Mouse (Mus musculus) kidney, adult 2 months (tissue): ENCODE data around the gene Acbd6.

Experiments
- CTCF ChIP-seq: fragments of 200-500 bp; conservative IDR thresholded peaks from 2 replicates; pipeline ENCODE4 v1.5.1; 2011; ENCODE audit warnings: low read depth, mild to moderate bottlenecking, control low read depth, low read length, moderate library complexity, mixed read lengths; ENCODE audit not compliant: insufficient read depth, insufficient read length
- POLR2A ChIP-seq: fragments of 200-500 bp; IDR thresholded peaks from one replicate; pipeline ENCODE4 v1.6.1; 2011; ENCODE audit warnings: low read depth, low read length, control low read depth

DNA sequence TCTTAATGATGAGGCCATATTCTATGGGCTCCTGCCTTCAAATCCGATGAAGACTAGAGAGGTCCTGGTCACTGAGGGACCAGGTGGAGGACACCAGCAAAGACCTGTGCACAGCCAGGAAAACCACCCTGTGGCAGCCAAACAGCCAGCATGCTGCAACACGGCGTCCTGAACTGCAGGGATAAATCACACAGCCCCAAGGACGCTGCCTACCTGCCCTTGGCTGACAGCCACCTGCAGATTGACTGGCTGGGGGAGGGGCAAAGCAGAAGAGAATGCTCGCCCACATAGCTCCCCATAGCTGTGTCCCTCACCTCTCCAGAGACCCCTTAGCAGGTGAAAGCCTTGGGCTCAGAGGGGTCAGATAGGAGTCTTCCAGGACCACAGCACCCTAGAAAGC, 162.1 kb downstream of the Acbd6 start:
- TF ChIP-seq POLR2A: no peak
- TF ChIP-seq CTCF: no peak
